Mouse (Mus musculus): Measurements from ENCODE around the gene Ldlr.
"Not testable (repeated sequence)": the region's sequence is repeated elsewhere in the genome, so short reads cannot be mapped to it uniquely, and the experiment has no call there.

Gene Ldlr

GRCm38 (mm10) chr9:21788234-21788633 is 65.0 kb downstream of the Ldlr start:
- DNase-seq (ENCODE audit: low read depth, low spot score): no peak

- no peak for DNase-seq (ENCODE audit: low read depth, low spot score)
Observed at GRCm38 (mm10) chr9:21791861-21792260, 68.6 kb downstream of the Ldlr start.

- no peak for DNase-seq (ENCODE audit: low read depth, low spot score)
Observed at GRCm38 (mm10) chr9:21792644-21793043, 69.4 kb downstream of the Ldlr start.

GRCm38 (mm10) chr9:21793507-21793906 is 70.2 kb downstream of the Ldlr start:
- not testable (repeated sequence) for DNase-seq (ENCODE audit: low read depth, low spot score)

GRCm38 (mm10) chr9:21794344-21794834 is 71.1 kb downstream of the Ldlr start:
- no peak for DNase-seq (ENCODE audit: low read depth, low spot score)

- DNase-seq (ENCODE audit: low read depth, low spot score): no peak
Observed at GRCm38 (mm10) chr9:21794925-21795324, 71.6 kb downstream of the Ldlr start.

GRCm38 (mm10) chr9:21795579-21795978 is 72.3 kb downstream of the Ldlr start:
- DNase-seq (ENCODE audit: low read depth, low spot score): no peak

GRCm38 (mm10) chr9:21796259-21796658 is 73.0 kb downstream of the Ldlr start:
- DNase-seq (ENCODE audit: low read depth, low spot score): no peak

GRCm38 (mm10) chr9:21796919-21797318 is 73.6 kb downstream of the Ldlr start:
- DNase-seq (ENCODE audit: low read depth, low spot score): no peak

- peak; percentile 78 for DNase-seq (ENCODE audit: low read depth, low spot score)
Observed at GRCm38 (mm10) chr9:21797921-21798344, 74.7 kb downstream of the Ldlr start.

- peak; percentile 82 for DNase-seq (ENCODE audit: low read depth, low spot score)
Observed at GRCm38 (mm10) chr9:21798345-21799009, 75.2 kb downstream of the Ldlr start, which contains the start of gene Kank2. Gene Kank2 (minus strand): TSS chr9:21798744.

- no peak for DNase-seq (ENCODE audit: low read depth, low spot score)
Observed at GRCm38 (mm10) chr9:21799010-21799350, 75.7 kb downstream of the Ldlr start.
